Mouse (Mus musculus) limb, embryonic 13.5 days (tissue): ENCODE measurements at regions not wholly inside any gene's neighbourhood (a gene's known extent, or its start where the extent isn't known, plus 50 kb on each side); places are given as distances from the start of the nearest gene placed in this dataset.

Source experiments
- ATAC-seq: fragments of 200-750 bp; cut with Nextera tagmentation; 2 replicates; pipeline ENCODE4 v1.8.0; 2017; ENCODE audit warnings: low read depth, moderate number of reproducible peaks, moderate TSS enrichment; ENCODE audit not compliant: low FRiP score
- H3K27ac ChIP-seq: fragments of 300-500 bp; sonication (generic); 2 replicates; pipeline ENCODE4 v1.5.1; 2015; ENCODE audit warnings: inconsistent platforms, mild to moderate bottlenecking, moderate library complexity
- H3K27me3 ChIP-seq: fragments of 300-500 bp; sonication (generic); 2 replicates; pipeline ENCODE4 v1.6.1; 2015; ENCODE audit warnings: mild to moderate bottlenecking, inconsistent platforms
- H3K36me3 ChIP-seq: fragments of 300-500 bp; sonication (generic); 2 replicates; pipeline ENCODE4 v1.6.1; 2015; ENCODE audit warnings: inconsistent platforms, mild to moderate bottlenecking, moderate library complexity
- H3K4me1 ChIP-seq: fragments of 300-500 bp; sonication (generic); 2 replicates; pipeline ENCODE4 v1.6.1; 2015; ENCODE audit warnings: inconsistent platforms
- H3K4me2 ChIP-seq: fragments of 300-500 bp; sonication (generic); replicated peaks from 2 replicates; pipeline ENCODE4 v1.6.1; 2015; ENCODE audit warnings: inconsistent platforms, mild to moderate bottlenecking, moderate library complexity
- H3K4me3 ChIP-seq: fragments of 300-500 bp; sonication (generic); 2 replicates; pipeline ENCODE4 v1.5.1; 2015; ENCODE audit warnings: moderate library complexity, mild to moderate bottlenecking, inconsistent platforms
- H3K9ac ChIP-seq: fragments of 300-500 bp; sonication (generic); 2 replicates; pipeline ENCODE4 v1.6.1; 2015; ENCODE audit warnings: mild to moderate bottlenecking, inconsistent platforms
- H3K9me3 ChIP-seq: fragments of 300-500 bp; sonication (generic); 2 replicates; pipeline ENCODE4 v1.6.1; 2016; ENCODE audit warnings: inconsistent platforms
- WGBS: fragments of 180-500 bp; shearing (Covaris S2); methylation state at CpG from one replicate; pipeline ENCODE4 v1.1.7; 2015; 5-methylcytosine and 5-hydroxymethylcytosine counted together

DNA sequence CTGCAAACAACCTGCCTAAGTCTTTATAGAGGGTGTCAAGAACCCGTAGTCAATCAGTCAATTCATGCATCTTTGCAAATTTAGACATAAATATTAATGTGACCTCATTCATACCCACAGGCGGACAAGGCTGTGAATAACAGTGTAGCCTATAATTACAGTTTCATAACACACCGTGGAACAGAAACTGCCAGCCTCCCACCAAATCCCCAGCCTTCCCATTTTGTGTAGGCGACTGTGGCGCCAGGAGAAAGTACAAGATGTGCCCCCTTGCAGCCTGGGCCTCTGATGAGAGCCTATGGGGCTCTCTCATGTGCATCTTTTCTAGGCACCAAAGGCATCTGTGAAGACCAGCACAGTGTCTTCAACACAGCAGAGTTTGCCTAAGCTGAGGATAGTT, 477.8 kb upstream of the Camk1g start:
- no peak for ATAC-seq
- 78% methylated on average over 5 of the region's 5 CpGs for WGBS
- Histone ChIP-seq H3K9me3 (no peaks in the 10 kb centered on the region), H3K36me3 (no peaks in the 10 kb centered on the region), H3K4me1 (peaks cover 6% of the 10 kb centered on the region; the same call in 1 of the 2 replicates), H3K27ac (no peak overlapping the region), H3K4me3 (no peak overlapping the region), H3K4me2 (no peak overlapping the region), H3K27me3 (no peaks in the 10 kb centered on the region), H3K9ac (no peak overlapping the region)

DNA sequence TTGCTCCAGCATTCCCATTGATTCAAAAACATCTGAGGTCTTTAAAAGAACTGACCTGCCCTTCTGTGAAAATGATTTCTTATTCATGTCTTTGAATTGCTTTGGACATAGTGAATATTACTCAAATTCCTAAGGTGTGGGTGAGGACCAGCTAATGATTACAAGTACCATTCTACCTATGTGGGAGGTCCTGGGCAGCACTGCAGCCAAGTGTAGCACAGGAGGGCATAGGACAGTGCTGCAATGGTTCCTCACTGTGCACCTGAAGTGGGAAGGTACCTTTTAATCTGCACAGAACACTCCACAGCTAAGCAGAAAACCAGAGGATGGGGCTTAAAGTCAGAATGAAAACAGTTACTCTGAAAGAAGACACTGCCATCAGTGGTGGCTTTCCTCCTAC, 474.8 kb upstream of the Camk1g start:
- peaks cover 6% of the 10 kb centered on the region; the same call in 1 of the 2 replicates for H3K4me1 ChIP-seq
- H3K4me2 ChIP-seq = no peak overlapping the region
- no peaks in the 10 kb centered on the region for H3K9me3 ChIP-seq
- no peak overlapping the region for H3K27ac ChIP-seq
- no peaks in the 10 kb centered on the region for H3K36me3 ChIP-seq
- H3K4me3 ChIP-seq = no peak overlapping the region
- no peaks in the 10 kb centered on the region for H3K27me3 ChIP-seq
- no peak overlapping the region for H3K9ac ChIP-seq
- ATAC-seq = no peak

DNA sequence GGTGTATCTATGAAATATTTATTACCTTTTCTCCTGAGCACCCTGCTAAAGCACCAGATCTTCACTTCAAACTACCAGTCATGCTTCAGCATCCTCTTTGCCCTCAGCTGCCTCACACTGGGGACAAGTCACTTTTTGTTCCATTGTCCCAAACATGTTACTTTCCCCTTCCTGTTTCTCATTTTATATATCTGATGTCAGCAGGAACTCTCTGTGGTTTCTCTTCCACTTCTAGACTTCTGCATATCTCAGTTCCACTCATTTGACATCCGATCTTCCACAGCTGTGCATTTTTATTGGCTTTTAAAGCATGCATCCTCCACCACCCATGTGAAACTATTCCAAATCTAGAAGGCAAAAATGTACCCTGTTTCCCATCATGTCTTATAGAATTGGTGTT, 474.4 kb upstream of the Camk1g start:
- Histone ChIP-seq H3K36me3 (no peaks in the 10 kb centered on the region), H3K4me1 (peaks cover 6% of the 10 kb centered on the region; the same call in 1 of the 2 replicates), H3K4me3 (no peak overlapping the region), H3K27me3 (no peaks in the 10 kb centered on the region), H3K9me3 (no peaks in the 10 kb centered on the region), H3K4me2 (no peak overlapping the region), H3K27ac (no peak overlapping the region), H3K9ac (no peak overlapping the region)
- peak; percentile 15; the same call in 1 of the 2 replicates for ATAC-seq
- 34% methylated on average over 1 of the region's 1 CpGs for WGBS

DNA sequence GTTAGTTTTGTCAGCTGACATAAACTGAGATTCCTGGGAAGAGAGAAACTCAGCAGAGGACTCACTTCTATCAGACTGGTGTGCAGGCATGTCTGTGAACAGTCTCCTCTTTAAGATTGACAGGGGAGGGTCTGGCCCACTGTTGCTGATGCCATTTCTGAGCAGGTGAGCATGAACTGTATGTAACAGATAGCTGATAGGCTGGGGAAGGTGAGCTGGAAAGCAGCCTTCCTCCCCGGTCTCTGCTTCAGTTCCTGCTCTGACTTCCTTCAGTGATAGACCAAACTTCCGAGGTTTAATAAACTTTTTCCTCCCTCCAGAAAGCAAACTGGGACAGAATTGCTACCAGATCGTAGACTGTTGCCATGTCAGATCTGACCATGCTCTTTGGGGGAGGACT, 430.9 kb upstream of the Camk1g start:
- Histone ChIP-seq H3K9ac (no peak overlapping the region), H3K36me3 (no peaks in the 10 kb centered on the region), H3K9me3 (no peaks in the 10 kb centered on the region), H3K4me1 (no peaks in the 10 kb centered on the region), H3K4me2 (no peak overlapping the region), H3K4me3 (no peak overlapping the region), H3K27ac (no peak overlapping the region), H3K27me3 (no peaks in the 10 kb centered on the region)
- ATAC-seq = no peak
- WGBS = 62% methylated on average over 3 of the region's 3 CpGs

DNA sequence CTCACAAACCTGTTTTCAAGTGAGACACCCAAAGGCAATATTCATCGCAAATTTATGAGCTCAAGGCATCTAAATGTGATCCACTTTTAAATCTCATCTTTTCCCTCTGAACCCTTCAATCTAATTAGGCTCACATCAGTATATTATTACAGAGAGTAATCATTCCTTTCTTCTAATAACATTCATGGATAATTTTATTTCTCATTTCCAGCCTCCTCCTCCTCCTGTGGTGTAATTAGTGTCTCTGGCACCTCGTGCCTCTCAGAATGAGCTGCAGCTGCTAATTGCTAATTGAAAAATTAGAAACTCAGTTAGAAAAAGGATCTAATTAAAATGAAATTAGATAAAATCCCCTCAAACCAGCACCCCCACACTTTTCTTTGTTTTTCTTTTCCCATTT, 420.5 kb upstream of the Camk1g start:
- WGBS = 46% methylated on average over 2 of the region's 2 CpGs
- Histone ChIP-seq H3K27me3 (no peaks in the 10 kb centered on the region), H3K4me1 (no peaks in the 10 kb centered on the region), H3K4me2 (no peak overlapping the region), H3K4me3 (no peak overlapping the region), H3K9ac (no peak overlapping the region), H3K36me3 (no peaks in the 10 kb centered on the region), H3K27ac (no peak overlapping the region), H3K9me3 (no peaks in the 10 kb centered on the region)
- no peak for ATAC-seq

DNA sequence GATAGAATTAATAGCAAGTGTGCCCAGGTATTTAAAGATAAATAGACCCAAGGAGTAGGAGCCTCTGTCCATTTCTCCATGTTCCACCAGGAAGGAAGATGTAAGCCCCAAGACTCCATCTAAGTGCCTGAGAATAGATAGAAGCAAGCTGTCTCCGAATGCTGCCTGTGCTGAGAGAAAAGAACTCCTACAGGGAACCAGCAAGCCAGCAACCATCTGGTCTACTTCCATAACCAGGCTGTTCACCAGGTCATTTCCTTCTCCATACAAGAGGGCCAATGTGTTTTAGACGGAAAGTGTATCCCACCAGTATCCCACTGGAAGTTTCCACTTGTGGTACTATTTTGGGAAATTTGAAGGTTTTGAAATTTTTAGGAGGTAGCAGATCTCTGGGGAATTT, 418.4 kb upstream of the Camk1g start:
- Histone ChIP-seq H3K36me3 (no peaks in the 10 kb centered on the region), H3K4me1 (no peaks in the 10 kb centered on the region), H3K9ac (no peak overlapping the region), H3K4me2 (no peak overlapping the region), H3K27ac (no peak overlapping the region), H3K4me3 (no peak overlapping the region), H3K27me3 (no peaks in the 10 kb centered on the region), H3K9me3 (no peaks in the 10 kb centered on the region)
- no peak for ATAC-seq
- 77% methylated on average over 2 of the region's 2 CpGs for WGBS

DNA sequence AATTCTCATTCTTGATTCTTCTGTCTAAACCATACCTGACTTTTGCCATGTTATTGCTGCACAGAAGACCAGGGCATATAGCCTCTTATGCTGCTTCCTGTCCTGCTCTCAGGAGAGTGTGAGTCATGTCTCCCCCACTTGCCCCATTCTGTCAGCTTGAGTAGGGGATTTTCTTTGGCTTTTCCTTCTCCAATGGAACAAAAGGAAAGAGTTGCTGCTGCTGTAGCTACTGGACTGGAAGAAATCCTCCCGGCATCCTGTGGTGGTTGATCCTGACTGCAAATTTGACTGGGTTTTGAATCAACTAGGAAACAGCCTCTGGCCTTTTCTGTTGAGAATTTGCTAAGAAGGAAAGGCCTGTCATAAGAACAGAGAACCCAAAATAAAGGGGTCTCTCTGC, 417.3 kb upstream of the Camk1g start:
- Histone ChIP-seq H3K4me1 (no peaks in the 10 kb centered on the region), H3K27ac (no peak overlapping the region), H3K9me3 (no peaks in the 10 kb centered on the region), H3K9ac (no peak overlapping the region), H3K4me2 (no peak overlapping the region), H3K27me3 (no peaks in the 10 kb centered on the region), H3K36me3 (no peaks in the 10 kb centered on the region), H3K4me3 (no peak overlapping the region)
- no peak for ATAC-seq
- 87% methylated on average over 1 of the region's 1 CpGs for whole genome bisulfite sequencing

DNA sequence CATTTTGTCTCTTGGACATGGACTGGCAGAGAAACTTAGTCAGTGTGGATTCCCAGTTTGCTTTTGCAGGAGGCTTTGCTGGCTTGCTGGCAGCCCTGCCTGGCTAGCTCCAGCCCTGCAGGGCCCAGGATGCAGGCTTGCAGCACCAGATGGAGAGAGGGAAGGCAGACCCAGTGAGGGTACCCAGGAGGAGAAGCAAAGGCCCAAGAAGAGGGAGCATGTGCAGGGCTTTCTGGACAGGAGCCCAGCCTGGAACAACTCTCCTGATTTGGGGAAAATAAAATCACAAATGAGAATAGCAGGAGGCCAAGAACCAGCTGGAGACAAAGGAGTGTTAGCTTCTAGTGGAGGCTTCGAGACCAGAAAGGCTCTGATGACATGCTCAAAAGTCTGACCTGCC, 414.9 kb upstream of the Camk1g start:
- ATAC-seq = peak; percentile 44; the same call in 1 of the 2 replicates

DNA sequence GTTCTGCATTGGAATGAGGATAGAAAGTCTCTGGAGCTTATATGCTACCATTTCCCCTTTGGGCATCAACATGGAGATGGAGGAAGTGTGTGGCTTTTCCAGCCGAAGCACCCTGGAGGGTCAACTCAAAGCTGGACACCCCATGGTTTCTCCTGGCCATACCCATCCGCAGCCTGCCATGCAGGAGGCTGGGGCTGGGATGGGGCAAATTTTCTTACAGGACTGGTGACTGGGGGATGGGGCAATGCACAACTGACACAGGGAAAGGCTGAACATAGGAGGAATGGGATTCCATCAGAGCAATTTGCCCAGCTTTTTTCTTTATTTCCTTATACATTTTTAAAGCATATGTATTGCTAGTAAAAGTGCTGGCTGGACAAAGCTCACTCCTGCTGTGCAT, 414.4 kb upstream of the Camk1g start:
- Histone ChIP-seq H3K36me3 (no peaks in the 10 kb centered on the region), H3K27ac (no peak overlapping the region), H3K4me3 (no peak overlapping the region), H3K9me3 (no peaks in the 10 kb centered on the region), H3K27me3 (no peaks in the 10 kb centered on the region), H3K4me2 (no peak overlapping the region), H3K4me1 (no peaks in the 10 kb centered on the region), H3K9ac (no peak overlapping the region)
- ATAC-seq = no peak; the same call in 1 of the 2 replicates
- WGBS = 74% methylated on average over 2 of the region's 2 CpGs

More for the DNA sequence above, 414.9 kb upstream of the Camk1g start:
- no peak overlapping the region for H3K9ac ChIP-seq
- no peak overlapping the region for H3K4me2 ChIP-seq
- H3K4me3 ChIP-seq = no peak overlapping the region
- H3K27me3 ChIP-seq = no peaks in the 10 kb centered on the region
- H3K4me1 ChIP-seq = no peaks in the 10 kb centered on the region
- no peaks in the 10 kb centered on the region for H3K9me3 ChIP-seq
- 65% methylated on average over 1 of the region's 1 CpGs for WGBS
- no peaks in the 10 kb centered on the region for H3K36me3 ChIP-seq
- no peak overlapping the region for H3K27ac ChIP-seq

DNA sequence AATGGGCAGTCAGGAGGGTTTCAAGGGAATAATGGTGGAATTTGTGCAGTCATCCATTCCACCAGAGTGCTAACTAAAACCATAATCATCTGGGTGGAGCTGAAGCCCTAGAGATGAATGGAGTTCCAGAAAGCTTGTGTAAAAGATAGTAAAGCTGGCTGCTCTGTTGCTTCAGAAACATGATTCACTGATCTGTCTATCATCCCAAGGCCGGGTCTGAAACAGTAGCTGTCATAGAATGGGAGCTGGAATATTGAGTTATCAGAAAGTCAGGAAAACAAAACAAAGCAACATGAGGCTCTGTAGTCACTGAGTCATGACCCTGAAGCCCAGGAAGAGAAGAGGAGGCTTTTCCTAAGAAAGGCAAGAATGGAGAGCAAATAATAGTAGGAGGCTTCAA, 408.1 kb upstream of the Camk1g start:
- Histone ChIP-seq H3K9me3 (no peaks in the 10 kb centered on the region), H3K9ac (no peak overlapping the region)
- ATAC-seq = no peak

DNA sequence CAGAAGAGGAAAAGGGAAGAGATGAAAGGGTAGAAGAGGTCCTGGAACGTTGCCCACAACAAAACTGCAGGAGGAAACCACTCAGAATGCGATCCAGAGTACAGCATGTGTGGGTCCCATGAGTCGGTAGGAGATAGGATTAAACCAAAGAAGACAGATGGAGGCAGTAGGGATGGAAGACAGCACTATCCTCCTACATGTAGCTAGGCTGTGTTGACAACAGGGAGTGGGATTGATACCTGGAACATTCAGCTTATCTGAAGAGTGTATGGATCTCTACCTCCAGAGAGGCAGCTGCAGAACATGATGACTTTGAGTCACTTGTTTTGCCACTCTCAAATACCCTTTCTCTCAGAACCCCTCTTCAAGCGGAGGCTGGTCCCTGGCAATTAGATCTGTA, 399.4 kb upstream of the Camk1g start:
- no peaks in the 10 kb centered on the region for H3K9me3 ChIP-seq
- no peak overlapping the region for H3K4me3 ChIP-seq
- peaks cover 5% of the 10 kb centered on the region; the same call in 1 of the 2 replicates for H3K4me1 ChIP-seq
- no peak for ATAC-seq
- H3K36me3 ChIP-seq = no peaks in the 10 kb centered on the region
- H3K4me2 ChIP-seq = no peak overlapping the region
- no peak overlapping the region for H3K9ac ChIP-seq
- no peaks in the 10 kb centered on the region for H3K27me3 ChIP-seq
- WGBS = 84% methylated on average over 4 of the region's 4 CpGs
- H3K27ac ChIP-seq = no peak overlapping the region

More for the DNA sequence above, 408.1 kb upstream of the Camk1g start:
- Histone ChIP-seq H3K4me1 (no peaks in the 10 kb centered on the region), H3K27ac (no peak overlapping the region), H3K27me3 (no peaks in the 10 kb centered on the region), H3K4me2 (no peak overlapping the region), H3K4me3 (no peak overlapping the region), H3K36me3 (no peaks in the 10 kb centered on the region)
- 71% methylated on average over 1 of the region's 1 CpGs for WGBS

DNA sequence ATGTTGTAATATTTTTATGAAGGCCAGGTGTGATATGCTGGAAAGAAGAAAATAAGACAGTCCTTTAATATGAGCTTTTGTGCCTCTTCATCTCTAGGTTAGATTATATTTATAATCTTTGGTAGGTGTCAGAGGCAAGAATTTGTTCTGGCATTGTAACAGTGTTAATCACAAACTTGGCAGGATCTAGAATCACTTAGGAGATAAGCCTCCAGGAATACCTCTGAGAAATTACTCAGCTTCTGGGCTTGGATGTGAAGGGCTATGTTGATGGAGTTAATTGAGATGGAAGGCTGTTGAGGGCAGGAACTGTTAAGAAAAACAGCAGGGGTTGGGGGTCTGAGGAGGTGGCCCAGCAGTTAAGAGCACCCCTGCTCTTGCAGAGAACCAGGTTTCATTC, 394.0 kb upstream of the Camk1g start:
- H3K4me2 ChIP-seq = no peak overlapping the region
- peaks cover 5% of the 10 kb centered on the region; the same call in 1 of the 2 replicates for H3K9me3 ChIP-seq
- no peak overlapping the region for H3K27ac ChIP-seq
- no peaks in the 10 kb centered on the region for H3K27me3 ChIP-seq
- ATAC-seq = no peak
- H3K4me3 ChIP-seq = no peak overlapping the region
- no peaks in the 10 kb centered on the region for H3K36me3 ChIP-seq
- no peak overlapping the region for H3K9ac ChIP-seq
- peaks cover 5% of the 10 kb centered on the region; the same call in 1 of the 2 replicates for H3K4me1 ChIP-seq

DNA sequence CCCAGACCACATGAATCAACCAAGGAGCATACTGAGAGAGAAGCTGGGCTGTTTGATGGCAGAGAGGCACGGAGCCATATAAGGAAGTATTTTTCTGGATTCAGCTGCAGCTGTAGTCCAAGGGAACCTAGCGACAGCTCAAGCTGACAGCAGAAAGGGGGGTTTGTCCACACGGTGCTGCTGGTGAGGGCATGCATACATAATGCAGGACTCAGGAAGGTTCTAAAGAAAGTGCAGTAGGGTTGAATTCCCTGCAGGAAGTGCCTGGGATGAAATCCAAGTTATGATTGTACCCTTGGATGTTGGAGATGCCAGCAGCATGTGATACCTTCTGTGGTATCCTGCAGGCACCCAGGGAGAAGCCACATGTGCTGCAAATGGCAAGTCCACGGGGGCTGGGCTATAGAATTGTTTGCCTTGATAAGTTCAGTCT, 381.7 kb upstream of the Camk1g start:
- 41% methylated on average over 4 of the region's 4 CpGs for WGBS
- Histone ChIP-seq H3K27ac (no peak overlapping the region), H3K4me2 (no peak overlapping the region), H3K9me3 (no peaks in the 10 kb centered on the region), H3K36me3 (no peaks in the 10 kb centered on the region), H3K27me3 (no peaks in the 10 kb centered on the region), H3K4me1 (no peaks in the 10 kb centered on the region), H3K4me3 (no peak overlapping the region), H3K9ac (no peak overlapping the region)
- ATAC-seq = no peak
